Mouse (Mus musculus): ENCODE data around the gene Lrch4.

DNA sequence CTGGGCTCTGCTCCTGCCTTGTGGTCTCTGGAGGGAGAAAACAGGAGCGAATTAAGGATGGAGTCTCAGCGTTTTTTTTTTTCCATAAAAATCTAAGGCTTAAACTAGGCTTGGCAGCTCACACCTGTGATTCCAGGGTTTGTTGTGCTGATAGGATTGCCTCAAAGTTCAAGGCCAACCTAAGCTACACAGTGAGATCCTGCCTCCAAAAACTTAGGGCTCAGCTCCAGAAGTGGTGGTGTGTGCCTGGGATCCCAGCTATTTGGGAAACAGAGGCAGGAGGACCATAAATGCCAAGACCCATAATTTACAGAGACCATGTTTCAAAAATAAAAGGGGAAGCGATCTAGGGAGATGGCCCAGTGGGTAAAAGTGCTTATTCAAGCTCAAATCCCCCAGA is 19.6 kb upstream of the Lrch4 start:
- TF ChIP-seq GATA1 (IDR thresholded peaks at IDR 0.05; ENCODE audit: borderline replicate concordance, low read length) (no peak), FLI1 (IDR thresholded peaks at IDR 0.05; ENCODE audit: low read length) (no peak)

All from megakaryocyte, embryonic 14.5 days (primary cell).